Mouse (Mus musculus) thymus, adult 2 months (tissue): ENCODE data around the gene Olfr325. TPM values are rescaled to one million over a fixed set of nuclear protein-coding genes. Genes with fewer than 3 reads are reported as not detected.

Experiments
- DNase-seq: peaks from one replicate; pipeline ENCODE4 v3.0.0; 2021
- H3K27ac ChIP-seq: fragments of 200-500 bp; 2 replicates; pipeline ENCODE4 v1.5.1; 2012; ENCODE audit warnings: low read length, control low read depth; ENCODE audit not compliant: control insufficient read depth, insufficient read depth
- H3K27me3 ChIP-seq: fragments of 200-500 bp; 2 replicates; pipeline ENCODE4 v1.6.1; 2012; ENCODE audit warnings: mild to moderate bottlenecking, low read length, moderate library complexity, mixed read lengths; ENCODE audit not compliant: control insufficient read depth, insufficient read depth
- H3K36me3 ChIP-seq: fragments of 200-500 bp; 2 replicates; pipeline ENCODE4 v1.6.1; 2012; ENCODE audit warnings: mild to moderate bottlenecking, low read length, moderate library complexity; ENCODE audit not compliant: control insufficient read depth, insufficient read depth
- H3K4me1 ChIP-seq: fragments of 200-500 bp; replicated peaks from 2 replicates; pipeline ENCODE4 v1.6.1; 2012; ENCODE audit warnings: low read length; ENCODE audit not compliant: control insufficient read depth, insufficient read depth
- H3K4me3 ChIP-seq: fragments of 200-500 bp; 2 replicates; pipeline ENCODE4 v1.5.1; 2012; ENCODE audit warnings: mild to moderate bottlenecking, low read length, control low read depth, moderate library complexity; ENCODE audit not compliant: control insufficient read depth, insufficient read depth
- CTCF ChIP-seq: fragments of 200-500 bp; IDR thresholded peaks from 2 replicates; pipeline ENCODE4 v1.5.1; 2012; ENCODE audit warnings: mild to moderate bottlenecking, control low read depth, low read length, moderate library complexity, borderline replicate concordance; ENCODE audit not compliant: control insufficient read depth, poor library complexity, insufficient read depth; ENCODE audit errors: extremely low read depth
- POLR2A ChIP-seq: fragments of 200-500 bp; IDR thresholded peaks from 2 replicates; pipeline ENCODE4 v1.6.1; 2012; ENCODE audit warnings: mild to moderate bottlenecking, low read length, control low read depth, moderate library complexity; ENCODE audit not compliant: control insufficient read depth, poor library complexity, insufficient read depth; ENCODE audit errors: extremely low read depth
- WGBS: fragments of 180-500 bp; shearing (Covaris S2); methylation state at CpG from one replicate; pipeline ENCODE4 v1.1.7; 2018; 5-methylcytosine and 5-hydroxymethylcytosine counted together
- polyA plus RNA-seq: library from polyadenylated mRNA; depleted of rRNA; stranded (reverse); fragments of >200 nt; gene quantifications from 2 replicates; pipeline ENCODE4 v1.2.3, GENCODE M21; 2012; rRNA removed

The Olfr325 gene
- polyA plus RNA-seq, 1 experiment = not detected

GRCm38 (mm10) chr11:58626146-58626545 lies 48.6 kb downstream of the Olfr325 start:
- Histone ChIP-seq H3K27ac (no peak overlapping the region), H3K27me3 (no peaks in the 10 kb centered on the region; the same call in 1 of the 2 replicates), H3K36me3 (no peaks in the 10 kb centered on the region), H3K4me3 (no peak overlapping the region), H3K4me1 (no peaks in the 10 kb centered on the region)
- DNase-seq = no peak
- TF ChIP-seq CTCF = no peak
- TF ChIP-seq POLR2A = no peak
- WGBS = 54% methylated on average over 4 of the region's 4 CpGs

- TF ChIP-seq CTCF = no peak
- TF ChIP-seq POLR2A = no peak
- H3K4me1 ChIP-seq = no peaks in the 10 kb centered on the region
- no peak within 1 kb of the TSS for H3K4me3 ChIP-seq
- DNase-seq = no peak
- no peak within 1 kb of the TSS for H3K27ac ChIP-seq
- 84% methylated on average over 5 of the region's 5 CpGs for WGBS
- no peaks in the 10 kb centered on the region for H3K27me3 ChIP-seq
- no peaks in the 10 kb centered on the region for H3K36me3 ChIP-seq
Measured at GRCm38 (mm10) chr11:58630401-58630800, 52.9 kb downstream of the Olfr325 start, which contains the start of gene Olfr323. Gene Olfr323, minus strand, starts transcription at chr11:58630501.

Other genes with a start within 250 kb of the Olfr325 start
- 54.1 and 54.5 TPM in 2 replicates for gene Zfp672, start 247.4 kb upstream of the Olfr325 start, polyA plus RNA-seq
- 41.3 and 43.3 TPM in 2 replicates for gene Sh3bp5l, start 247.0 kb upstream of the Olfr325 start, polyA plus RNA-seq
- gene Lypd8, start 198.7 kb upstream of the Olfr325 start, polyA plus RNA-seq = 26.2 and 31.5 TPM in 2 replicates
- gene 1810065E05Rik, start 156.6 kb upstream of the Olfr325 start, polyA plus RNA-seq = 0.77 and 0.92 TPM in 2 replicates
- gene Gm12253, start 145.2 kb upstream of the Olfr325 start, polyA plus RNA-seq = 0.36 and 0.42 TPM in 2 replicates
- not detected in 2 replicates for gene Lypd9, start 124.8 kb upstream of the Olfr325 start, polyA plus RNA-seq
- gene Olfr30, start 115.5 kb upstream of the Olfr325 start, polyA plus RNA-seq = 0.05 TPM in 1 of 2 replicates, not detected in the other
- gene Olfr332, start 85.2 kb upstream of the Olfr325 start, polyA plus RNA-seq = 0.03 TPM in 1 of 2 replicates, not detected in the other
- gene Olfr331, start 75.2 kb upstream of the Olfr325 start, polyA plus RNA-seq = not detected in 2 replicates
- 0.29 and 0.50 TPM in 2 replicates for gene Olfr330, start 42.9 kb upstream of the Olfr325 start, polyA plus RNA-seq
- gene Olfr329-ps, start 31.3 kb upstream of the Olfr325 start, polyA plus RNA-seq = 0.11 and 0.51 TPM in 2 replicates
- gene Olfr328, start 22.1 kb upstream of the Olfr325 start, polyA plus RNA-seq = 0.10 TPM in 1 of 2 replicates, not detected in the other
- 0.27 and 0.69 TPM in 2 replicates for gene Olfr224, start 7.2 kb upstream of the Olfr325 start, polyA plus RNA-seq
- gene Olfr324, start 17.4 kb downstream of the Olfr325 start, polyA plus RNA-seq = not detected in 2 replicates
- gene 2210407C18Rik, start 38.3 kb downstream of the Olfr325 start, polyA plus RNA-seq = 3.7 and 5.3 TPM in 2 replicates
- 0.58 TPM in 1 of 2 replicates, not detected in the other for gene Olfr323, start 52.8 kb downstream of the Olfr325 start, polyA plus RNA-seq
- 0.59 and 0.75 TPM in 2 replicates for gene Trim58, start 62.7 kb downstream of the Olfr325 start, polyA plus RNA-seq
- gene Olfr322, start 81.1 kb downstream of the Olfr325 start, polyA plus RNA-seq = 0.07 TPM in 1 of 2 replicates, not detected in the other
- not detected in 2 replicates for gene Olfr320, start 103.4 kb downstream of the Olfr325 start, polyA plus RNA-seq
- not detected in 2 replicates for gene Olfr319, start 121.4 kb downstream of the Olfr325 start, polyA plus RNA-seq
- not detected in 2 replicates for gene Olfr318, start 146.3 kb downstream of the Olfr325 start, polyA plus RNA-seq
- not detected in 2 replicates for gene Olfr317, start 161.5 kb downstream of the Olfr325 start, polyA plus RNA-seq
- 0.19 TPM in 1 of 2 replicates, not detected in the other for gene Olfr316, start 175.0 kb downstream of the Olfr325 start, polyA plus RNA-seq
- 1.4 and 1.5 TPM in 2 replicates for gene Olfr315, start 195.5 kb downstream of the Olfr325 start, polyA plus RNA-seq
- gene Olfr314, start 205.2 kb downstream of the Olfr325 start, polyA plus RNA-seq = 0.08 TPM in 1 of 2 replicates, not detected in the other
- 0.59 and 0.82 TPM in 2 replicates for gene Fam183b, start 224.2 kb downstream of the Olfr325 start, polyA plus RNA-seq
- gene Olfr313, start 237.3 kb downstream of the Olfr325 start, polyA plus RNA-seq = not detected in 2 replicates